Mouse (Mus musculus): ENCODE measurements around the gene Cenpw.

The Cenpw gene

DNA sequence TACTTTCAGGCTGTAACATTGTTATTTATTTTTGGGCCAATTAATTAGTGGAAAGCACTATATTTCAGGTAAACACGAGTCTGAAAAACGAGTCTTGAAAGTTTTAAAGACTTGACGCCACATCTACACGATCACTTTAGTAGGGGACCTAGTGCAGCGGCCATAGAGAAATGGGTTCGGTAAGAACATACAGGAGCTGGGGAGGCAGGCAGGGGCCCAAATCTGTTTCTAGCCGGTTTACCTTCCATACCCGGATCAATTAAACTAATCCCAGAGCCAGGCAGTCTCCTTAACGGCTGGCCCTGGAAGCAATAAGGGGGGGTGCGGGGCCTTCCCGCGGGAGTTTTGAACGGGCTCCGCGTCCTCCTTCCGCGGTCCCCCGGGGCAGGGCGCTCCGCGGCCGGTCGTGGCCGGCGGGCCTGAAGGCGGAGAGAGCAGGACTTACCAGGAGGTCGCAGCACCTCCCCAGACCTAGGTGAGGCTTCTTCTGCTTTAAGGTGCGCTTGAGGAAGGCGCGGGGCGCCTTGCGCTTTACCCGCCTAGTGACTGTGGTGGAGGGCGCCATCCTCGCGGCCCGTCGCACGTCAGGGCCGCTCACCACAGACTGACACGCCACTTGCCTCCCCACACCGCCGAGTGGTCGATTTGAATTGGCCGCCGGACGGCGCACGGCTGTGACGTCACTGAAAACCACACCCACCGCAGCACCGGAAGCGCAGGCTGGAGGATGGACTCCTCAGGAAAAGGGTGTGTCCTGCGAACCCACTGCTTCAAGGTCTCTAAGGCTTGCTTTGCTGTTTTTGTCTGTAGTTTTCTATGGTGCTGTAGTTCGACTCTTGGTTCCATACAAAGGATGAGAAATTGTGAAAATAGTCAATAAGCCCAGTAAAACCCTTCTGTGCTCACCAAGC, at the start of gene Cenpw:
Cenpw (minus strand) TSS at position 645 of the 911 bp plus-strand sequence.
- DNase-seq = peak; percentile 76

DNA sequence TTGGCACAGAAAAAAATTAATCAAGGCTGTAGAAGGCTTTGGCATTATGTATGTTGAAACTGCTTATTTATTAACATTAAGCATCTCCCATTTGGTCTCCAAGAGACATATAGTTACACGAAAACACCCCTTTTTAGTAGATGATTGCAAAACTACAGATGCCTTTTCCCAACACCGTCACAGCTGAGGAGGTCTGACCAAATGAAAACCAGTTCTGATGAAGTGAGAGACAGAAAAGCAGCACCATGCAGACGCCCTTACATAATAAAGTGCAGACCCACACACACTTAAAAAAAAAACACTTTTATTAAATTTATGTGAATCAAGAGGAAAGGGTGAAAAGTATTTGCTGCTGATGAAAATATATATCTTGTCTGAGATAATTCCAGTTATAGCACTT, 49.3 kb upstream of the Cenpw start:
- DNase-seq = no peak

DNA sequence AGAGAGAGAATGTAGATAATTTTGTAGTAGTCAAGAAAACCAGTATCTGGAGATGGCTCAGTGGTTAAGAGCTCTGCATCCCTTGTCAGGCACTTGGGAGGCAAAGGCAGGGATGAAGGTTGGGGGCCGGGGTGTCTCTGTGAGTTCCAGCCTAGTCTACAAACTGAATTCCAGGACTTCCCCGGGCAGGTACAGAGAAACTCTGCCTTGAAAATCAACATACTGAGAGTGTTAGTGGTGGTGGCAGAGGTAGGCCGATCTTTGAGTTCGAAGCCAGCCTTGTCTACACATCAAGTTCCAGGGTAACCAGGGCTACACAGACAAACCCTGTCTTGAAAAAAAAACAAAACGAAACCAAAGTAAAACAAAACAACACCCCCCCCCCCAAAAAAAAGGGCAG, 859 bp downstream of the Cenpw start:
- no peak for DNase-seq

DNA sequence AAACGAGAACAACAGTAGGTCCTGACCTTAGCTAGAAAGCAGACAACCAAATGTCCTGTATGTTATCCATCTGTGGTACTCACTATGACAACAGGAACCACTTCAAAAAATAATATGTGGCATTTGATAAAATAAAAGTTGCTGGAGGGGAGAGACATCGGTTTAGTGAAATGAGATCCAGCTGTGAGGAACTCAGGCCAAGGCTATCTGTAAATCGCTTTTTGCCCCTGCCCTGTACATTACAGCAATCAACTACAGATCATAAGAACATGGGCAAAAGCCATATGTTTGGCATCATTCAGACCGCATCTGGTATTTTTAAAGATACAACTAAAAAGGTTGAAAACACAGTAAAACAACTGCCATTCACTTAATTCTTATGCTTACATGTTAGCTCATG, 32.7 kb downstream of the Cenpw start:
- DNase-seq = no peak
